Mouse (Mus musculus) gastrocnemius, adult 18-20 months (tissue): ENCODE measurements around the gene Rnf31. TPM values are rescaled to one million over a fixed set of nuclear protein-coding genes. Genes with fewer than 3 reads are reported as not detected.

ENCODE experiments used
- DNase-seq: peaks from one replicate; pipeline ENCODE4 v3.0.0; 2021; ENCODE audit warnings: low spot score
- total RNA-seq, 2 experiments: library from RNA; stranded (reverse); gene quantifications; 2 replicates each; pipeline ENCODE4 v1.2.3; 2021

Gene Rnf31
- total RNA-seq, 2 experiments from 2014 or later, result 19.0 to 19.8 TPM

DNA sequence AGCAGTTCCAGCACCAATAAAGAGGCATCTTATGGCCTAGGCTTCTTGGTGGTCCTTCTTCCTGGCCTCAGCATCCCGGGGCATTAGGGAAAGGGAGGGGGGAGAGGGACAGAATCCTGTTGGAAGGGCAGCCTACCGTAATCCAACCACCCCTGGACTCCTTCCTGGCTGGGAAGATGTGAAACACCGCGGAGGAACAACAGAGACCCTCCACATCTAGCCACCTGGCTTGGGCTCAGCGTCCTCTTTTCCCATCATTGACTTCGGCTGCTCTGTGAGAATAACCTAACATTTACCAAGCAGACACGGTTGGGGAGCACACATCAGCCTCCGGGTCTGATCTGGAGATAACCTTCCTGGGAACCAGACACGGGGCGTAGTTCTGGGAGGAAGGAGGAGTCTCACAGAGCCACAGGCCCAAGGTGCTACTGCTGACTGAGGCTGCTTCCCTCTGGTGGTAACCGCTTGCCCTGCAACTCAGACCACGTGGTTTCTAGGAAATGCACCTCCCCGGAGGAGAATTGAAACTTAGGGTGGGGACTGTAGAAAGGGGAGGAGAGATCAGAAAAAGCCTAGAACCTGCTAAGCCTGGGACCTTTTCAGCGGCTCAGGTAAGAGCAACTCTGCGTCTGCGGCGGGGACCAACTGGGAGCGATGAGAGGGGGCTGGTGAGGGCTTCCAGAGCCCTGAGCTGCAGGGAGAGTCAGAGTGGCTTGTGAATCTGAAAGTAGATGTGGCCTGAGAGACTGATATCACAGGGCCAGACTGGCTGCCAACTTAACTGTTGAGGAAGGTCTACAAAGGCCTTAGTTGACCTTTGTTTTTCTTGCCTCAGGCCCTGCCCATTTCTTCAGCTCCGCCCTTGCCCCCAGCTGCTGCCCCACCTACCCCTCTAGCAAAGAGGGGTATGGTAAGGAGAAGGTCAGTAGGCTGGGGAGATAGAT lies 12.4 kb downstream of the Rnf31 start:
- peak; percentile 93 for DNase-seq

DNA sequence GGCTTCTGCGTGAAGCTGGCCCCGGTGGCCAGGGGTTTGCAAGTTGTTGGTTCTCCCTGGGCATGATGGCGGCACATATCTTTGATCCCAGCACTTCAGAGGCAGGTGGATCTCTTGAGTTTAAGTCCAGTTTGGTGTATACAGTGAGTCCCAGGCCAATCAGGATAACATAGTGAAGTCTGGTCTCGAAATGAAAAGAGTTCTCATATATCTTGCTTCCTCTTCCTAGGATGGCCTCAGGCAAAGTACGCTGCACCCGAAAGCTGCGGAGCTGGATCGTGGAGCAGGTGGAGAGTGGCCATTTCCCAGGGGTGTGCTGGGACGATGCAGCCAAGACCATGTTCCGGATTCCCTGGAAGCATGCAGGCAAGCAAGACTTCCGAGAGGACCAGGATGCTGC lies 13.3 kb downstream of the Rnf31 start:
- DNase-seq, result no peak

DNA sequence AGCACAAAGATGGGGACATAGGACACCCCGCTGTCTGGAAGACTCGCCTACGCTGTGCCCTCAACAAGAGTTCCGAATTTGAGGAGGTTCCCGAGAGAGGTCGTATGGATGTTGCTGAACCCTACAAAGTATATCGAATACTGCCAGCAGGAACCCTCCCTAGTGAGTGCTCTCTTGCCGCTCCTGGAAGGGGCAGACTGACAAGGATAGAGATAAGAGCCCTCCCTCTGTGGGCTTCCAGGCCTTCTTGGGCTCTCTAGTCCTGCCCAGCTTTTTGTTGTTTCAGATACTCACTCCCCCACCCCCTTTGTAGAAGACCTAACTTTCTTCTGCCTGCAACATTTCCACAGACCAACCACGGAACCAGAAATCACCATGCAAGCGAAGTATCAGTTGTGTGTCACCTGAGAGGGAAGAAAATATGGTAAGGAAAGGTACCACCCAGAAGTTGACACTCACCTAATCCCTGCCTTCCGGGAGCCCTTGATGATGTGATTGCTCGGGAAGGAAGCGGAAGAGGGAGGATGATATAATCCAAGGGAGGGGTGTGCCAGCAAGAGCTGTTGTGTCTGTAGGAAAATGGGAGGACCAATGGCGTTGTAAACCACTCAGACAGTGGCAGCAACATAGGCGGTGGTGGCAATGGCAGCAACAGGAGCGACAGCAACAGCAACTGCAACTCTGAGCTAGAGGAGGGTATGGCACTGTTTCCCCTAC lies 14.4 kb downstream of the Rnf31 start:
- no peak for DNase-seq

DNA sequence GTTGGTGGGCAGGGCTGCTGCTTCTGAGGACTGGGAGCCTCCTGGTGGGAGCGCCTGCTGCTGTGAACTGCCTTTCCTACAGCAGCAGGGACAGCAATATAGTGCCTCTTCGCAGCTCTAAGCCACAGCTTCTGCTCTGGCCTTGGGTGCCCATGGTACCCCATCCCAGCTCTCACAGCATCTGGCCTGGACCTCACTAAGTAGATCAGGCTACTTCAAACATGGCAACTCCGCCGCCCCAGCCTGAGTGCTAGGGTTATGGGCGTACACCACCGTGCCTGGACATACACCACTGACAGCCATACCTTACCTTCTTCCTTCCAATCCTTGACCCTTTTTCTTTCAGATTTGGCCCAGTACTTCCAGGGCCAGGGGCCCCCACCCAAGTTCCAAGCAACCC lies 16.8 kb downstream of the Rnf31 start:
- DNase-seq, result no peak

DNA sequence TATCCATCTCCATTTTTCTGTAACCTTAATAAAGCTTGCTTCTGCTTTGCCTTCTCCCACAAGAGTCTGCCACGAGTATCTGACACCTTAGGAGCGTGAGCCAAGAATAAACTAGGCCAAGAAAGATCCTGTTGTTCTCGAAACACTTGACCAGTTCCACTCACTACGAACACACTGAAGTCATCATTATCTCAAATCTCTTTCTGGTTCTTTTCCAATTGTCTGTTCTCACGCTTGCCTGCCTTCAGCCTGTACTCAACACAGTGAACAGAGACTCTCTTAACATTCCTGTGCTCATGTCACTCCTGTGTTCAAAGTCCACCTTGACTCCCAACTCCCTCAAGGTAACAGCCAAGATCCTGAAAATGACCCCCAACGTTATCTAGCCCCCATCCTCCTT lies 21.8 kb downstream of the Rnf31 start:
- no peak for DNase-seq

DNA sequence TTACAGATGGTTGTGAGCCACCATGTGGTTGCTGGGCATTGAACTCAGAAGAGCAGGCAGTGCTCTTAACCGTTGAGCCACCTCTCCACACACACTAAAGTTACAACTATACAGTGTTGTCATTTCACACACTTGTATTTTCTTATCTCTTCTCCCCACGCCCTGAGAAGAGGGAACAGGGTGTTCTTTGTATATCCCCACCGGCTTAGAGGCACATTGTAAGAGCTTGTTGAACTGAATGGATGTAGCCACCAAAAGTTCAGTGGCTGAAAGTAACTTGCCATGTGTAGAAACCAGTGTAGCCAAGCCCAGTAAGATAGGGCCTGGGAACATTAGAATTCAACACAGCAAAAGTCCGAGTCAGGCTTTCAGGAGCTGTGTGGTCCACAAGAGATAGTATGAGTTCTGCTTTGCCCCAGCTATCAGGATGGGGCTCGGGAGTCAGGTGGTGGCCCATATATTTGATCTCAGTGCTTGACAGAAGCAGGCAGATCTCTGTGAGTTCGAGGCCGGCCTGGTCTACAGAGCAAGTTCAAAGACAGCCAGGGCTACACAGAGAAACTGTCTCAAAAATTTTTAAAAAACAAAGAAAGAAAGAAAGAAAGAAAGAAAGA lies 23.2 kb downstream of the Rnf31 start:
- no peak for DNase-seq

DNA sequence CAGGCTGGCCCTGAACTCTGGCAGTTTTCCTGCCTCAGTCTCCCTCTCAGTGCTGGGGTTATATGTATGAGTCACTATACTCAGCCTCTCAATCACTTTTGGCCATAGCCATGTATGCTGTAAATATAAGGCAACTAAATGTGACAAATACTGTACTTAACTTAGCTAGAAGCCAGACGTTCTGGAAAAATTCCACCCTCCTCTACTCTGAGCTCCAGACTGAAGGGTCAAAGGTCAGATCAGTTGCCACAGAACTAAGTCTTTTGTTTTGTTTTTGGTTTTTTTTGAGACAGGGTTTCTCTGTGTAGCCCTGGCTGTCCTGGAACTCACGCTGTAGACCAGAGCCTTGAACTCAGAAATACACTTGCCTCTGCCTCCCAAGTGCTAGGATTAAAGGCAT lies 24.4 kb downstream of the Rnf31 start:
- no peak for DNase-seq

DNA sequence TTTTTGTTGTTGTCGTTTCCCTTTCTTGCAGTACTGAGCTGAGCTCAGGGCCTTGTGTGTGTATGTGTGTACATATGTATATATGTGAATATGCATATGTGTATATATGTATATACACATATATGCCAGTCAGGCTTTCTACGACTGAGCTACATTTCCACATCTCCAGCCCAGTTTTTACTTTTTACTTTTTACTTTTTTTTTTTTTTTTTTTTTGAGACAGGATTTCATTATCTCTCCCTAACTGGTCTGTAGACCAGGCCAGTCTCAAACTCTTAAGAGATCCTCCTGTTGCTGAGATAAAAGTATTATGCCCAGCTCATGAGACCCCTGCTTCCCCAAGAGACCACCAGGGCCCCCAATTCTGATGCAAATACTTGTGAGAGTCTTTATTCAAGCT lies 25.3 kb downstream of the Rnf31 start:
- DNase-seq, result no peak

DNA sequence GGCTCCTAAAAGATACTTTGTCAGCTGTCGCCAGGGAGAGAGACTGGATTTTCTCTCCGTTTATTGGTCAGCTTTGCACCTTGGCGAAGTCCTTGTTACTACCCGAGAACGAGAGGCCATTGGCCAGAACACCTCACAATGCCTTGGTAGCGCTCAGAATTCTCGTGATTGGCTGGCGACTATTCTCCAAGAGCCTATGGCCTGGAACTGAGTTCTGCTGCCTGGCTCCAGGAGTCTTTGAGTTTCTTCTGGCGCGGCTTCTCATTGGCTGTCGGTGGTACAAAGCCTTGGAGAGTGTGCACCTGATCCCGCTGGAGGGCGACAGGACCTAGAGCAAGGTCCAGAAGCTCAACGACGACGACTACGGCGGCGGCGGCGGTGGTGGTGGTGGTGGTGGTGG lies 26.3 kb downstream of the Rnf31 start, which contains the start of gene Rec8:
Gene Rec8 (plus strand): TSS at position 216 of the 400 bp plus-strand sequence.
- no peak for DNase-seq

DNA sequence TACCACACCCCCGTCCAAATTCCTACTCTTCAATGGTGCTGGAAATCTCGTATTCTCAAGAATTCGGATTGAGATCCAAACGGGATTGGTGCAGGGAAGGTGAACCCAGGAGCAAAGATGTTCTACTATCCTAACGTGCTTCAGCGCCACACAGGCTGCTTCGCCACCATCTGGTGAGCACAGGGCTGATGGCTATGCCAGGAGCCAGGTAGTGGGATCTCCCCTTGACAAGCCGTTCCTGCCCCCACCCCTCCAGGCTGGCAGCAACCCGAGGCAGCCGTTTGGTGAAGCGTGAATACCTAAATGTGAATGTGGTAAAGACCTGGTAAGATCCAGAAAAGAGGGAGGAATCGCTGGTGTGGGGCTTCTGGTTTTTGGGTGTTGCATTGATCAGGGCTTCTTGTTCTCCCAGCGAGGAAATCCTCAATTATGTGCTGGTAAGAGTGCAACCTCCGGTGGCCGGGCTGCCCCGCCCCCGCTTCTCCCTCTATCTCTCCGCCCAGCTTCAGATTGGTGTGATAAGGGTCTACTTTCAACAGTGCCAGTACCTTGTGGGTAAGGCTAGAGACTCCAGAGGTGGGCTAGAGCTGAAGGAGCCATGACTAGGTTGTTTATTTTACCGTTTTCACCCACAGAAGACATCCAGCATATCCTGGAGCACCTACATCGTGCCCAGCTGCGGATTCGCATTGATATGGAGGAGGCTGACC lies 27.1 kb downstream of the Rnf31 start:
- no peak for DNase-seq

DNA sequence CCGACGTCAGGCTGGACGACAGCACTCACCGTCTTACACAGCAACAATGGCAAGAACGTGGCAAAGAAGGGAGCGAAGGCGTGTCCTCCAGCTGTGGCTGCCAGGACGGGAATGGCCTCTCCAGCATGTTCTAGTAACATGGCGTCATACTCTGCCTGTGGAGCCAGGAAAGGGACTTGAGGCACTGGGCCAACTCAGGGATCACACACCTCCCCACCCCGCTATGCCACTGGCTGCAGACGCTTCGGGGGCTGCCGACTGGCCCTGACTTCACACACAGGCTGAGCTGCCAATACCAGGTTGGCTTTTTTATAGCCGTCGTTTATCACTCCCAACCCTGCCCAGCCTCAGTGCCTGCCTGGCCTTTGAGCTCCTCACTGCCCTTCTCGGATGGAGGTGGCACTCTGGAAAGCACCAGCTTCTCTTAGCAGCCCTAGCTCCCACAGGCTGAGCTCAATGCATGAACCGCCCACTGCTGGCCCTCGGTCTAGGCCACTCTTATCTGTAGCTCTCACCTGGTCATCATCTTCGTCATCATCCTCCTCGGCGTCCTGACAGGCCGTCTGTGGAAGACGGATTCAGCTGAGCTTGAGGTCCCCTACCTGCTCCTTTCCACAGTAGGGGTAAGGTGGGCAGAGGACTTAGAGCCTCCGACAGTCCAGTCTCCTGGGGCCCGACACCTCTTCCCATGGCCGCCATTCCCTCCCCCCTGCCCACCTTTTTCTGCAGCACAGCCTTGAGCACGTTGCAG lies 36.7 kb downstream of the Rnf31 start:
- DNase-seq, result no peak

DNA sequence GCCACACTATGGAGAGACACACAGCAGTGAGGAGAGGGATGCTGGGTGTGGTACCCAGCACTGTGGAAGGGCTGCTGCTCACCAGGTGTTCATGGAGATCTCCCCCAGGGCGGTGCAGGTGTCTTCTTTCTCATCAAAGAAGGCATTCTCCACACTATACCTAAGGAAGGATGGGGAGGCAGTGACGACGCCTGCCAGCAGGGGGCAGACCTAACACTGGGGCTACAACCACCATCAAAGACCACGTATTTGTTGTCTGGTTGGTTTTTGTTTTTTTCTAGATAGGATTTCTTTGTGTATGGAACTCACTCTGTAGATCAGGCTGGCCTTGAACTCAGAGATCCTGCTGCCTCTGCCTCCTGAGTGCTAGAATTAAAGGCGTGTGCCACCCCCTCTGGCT lies 37.8 kb downstream of the Rnf31 start:
- DNase-seq, result peak; percentile 47

DNA sequence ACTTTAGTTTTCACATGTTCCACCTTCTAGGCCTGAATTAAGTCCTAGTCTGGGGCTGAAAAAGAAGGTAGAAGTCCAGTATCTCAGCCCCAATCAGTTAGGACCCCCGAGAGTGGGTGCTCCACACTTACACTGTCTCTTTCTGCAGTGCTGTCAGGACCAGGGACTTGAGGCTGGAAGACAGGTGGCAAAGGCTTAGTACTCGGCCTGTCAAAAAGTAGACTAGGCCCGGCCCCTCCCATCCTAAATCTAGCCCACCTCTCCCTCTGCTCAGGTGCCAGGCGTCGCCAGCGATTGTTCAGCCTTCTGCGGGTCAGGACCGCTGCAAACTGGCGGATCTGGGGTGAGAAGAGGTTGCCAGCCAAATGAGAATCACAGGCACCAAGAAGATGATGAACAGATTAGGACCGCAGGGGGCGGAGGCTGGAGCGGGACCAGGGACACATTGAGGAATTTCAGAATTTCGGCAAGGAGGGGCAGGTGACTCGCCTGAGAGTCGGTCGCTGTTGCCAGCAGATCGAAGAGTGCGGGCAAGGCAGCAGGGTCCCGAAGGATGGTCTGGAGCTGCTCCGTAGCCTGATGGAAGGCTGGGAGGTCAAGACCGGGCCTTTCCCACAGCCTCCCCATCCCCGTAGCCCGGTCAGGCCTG lies 43.5 kb downstream of the Rnf31 start:
- DNase-seq, result peak; percentile 35

DNA sequence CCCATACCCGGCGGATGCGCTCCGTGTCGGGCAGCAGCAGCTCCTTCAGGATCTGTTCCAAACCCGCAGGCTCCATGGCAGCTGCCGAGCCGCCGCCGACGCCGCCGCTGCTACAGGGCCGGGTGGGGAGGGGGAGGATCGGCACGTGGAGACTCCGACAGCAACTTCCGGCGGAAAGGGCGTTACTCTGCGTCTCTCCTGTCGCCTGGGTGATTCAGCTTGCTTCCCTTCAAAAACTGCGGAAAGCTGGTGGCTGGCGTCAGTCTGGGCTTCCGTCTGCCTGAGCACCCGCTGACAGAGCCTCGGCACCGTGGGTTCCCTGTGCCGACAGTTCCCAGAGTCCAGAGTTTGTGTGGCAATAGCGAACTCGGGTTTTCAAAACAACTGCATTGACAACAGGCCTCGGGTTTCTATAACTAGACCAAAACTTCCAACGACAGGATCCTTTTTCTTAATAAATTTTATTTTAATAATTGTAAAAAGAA lies 44.1 kb downstream of the Rnf31 start, which contains the start of gene Ipo4:
Gene Ipo4 (minus strand): TSS at position 435 of the 485 bp plus-strand sequence.
- DNase-seq, result peak; percentile 86

DNA sequence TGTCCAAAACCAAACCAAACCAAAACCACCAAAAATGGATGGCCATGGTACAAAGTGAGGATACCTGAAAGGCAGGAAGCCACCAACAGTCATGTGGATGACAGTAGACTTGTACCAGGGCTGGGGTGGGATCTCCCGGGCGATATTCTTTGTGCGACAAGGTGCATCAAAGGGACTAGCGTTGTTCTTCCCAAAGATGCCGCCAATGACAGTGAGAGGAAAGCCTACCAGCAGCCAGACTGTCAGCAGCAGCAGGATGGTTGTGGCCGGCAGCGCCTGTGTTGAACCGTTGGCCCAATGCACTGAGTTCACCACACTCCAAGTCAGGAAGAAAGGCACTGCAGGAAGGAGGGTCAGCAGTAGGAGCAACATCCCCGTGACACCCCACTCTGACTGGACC lies 46.3 kb downstream of the Rnf31 start, which contains the start of gene Gm49378:
Gene Gm49378 (minus strand): TSS at position 101 of the 400 bp plus-strand sequence.
- no peak for DNase-seq

DNA sequence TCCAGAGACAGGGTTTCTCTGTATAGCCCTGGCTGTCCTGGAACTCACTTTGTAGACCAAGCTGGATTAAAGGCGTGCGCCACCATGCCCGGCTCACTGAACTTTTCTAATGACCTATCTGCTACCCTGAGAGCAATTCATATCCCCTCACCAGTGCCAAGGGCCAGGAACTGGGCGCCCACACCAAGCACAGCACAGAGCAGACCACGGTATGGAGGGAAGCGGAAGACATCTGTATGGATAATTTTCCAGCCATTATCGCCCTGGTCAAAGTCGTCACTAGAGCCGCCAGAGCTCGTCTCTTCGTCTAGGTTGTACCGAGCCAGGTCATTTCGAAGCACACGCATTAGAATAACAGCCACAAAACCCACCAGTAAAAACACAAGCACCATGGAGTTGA lies 49.3 kb downstream of the Rnf31 start:
- DNase-seq, result no peak

DNA sequence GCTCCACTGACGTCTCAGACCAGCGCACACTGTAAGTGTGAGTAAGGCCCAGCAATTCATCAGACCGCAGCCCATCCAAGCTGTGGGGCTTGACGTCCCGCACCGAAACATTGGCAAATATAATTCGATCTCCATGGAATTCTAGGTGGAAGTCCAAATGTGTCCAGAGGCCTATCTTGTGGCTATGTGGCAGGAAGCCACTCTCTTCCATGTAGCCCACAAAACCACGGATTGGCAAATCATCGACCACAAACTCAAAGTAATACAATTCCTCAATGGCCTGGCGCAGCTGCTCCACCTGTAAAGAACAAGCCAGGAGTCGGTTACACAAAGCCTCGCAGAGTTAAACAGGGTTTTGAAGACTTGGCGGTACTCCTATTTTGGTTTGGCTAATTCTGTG lies 49.8 kb downstream of the Rnf31 start:
- DNase-seq, result no peak

DNA sequence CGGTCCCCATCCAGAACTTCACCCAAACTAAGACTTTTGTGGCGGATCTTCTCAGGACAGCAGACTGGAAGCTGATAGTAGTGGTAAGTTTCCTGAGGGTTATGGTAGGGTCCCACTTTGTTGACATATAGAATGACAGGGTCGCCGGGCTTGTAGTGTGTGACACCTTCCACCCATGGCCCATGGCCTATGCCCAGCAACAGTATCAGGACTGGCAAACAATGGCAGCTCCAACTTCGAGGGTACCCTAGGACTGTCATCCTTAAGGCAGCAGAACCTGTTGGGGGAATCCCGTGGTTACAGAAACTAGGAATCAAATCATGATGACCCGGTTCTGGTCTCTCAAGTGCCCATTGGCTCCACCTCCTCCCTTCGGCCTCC lies 51.2 kb downstream of the Rnf31 start:
- DNase-seq, result no peak

DNA sequence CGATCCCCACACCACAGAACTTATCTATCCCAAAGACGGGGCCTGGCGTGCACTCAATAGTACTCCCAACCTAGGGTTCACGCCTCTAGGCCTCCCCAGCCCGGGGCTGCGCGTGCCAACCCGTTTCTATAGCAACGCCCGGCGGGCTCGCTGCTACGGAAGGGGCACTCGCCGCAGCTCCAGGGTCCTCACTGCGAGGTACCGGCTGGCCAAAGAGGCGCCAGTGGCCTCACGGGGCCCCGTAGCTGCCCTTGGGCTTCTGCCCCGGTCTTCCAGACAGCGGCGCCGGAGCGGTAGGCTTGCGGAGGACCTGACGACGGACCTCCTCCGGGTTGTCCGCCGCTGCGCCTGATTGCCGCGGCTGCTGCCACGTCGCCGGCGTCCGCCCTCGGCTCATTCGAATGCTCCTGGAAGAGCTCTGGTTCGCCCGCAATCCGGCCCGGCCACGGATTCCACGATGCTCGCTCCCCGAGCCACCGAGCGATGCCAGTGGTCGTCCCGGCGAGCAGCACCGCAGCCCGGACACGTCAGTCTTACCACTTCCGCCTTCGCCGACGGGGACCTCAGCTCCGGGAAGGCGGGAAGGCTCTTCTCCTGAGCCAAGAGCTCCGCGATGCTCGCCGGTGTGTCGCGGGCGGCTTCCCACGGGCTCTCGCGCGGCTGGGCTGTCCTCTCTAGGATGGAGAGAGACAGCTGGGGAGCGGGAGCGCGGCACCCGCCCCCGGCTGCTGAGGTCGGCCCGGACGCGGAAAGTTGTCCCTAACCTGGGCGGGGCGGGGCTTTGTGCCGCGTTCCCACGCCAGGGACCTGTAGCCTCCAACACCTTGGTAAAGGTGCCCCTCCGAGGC lies 51.8 kb downstream of the Rnf31 start, which contains the start of gene Tm9sf1:
Gene Tm9sf1 (minus strand): TSS at position 747 of the 848 bp plus-strand sequence.
- DNase-seq, result peak; percentile 84
